Mouse (Mus musculus): Measurements from ENCODE around the gene Dmpk.

Gene Dmpk

GRCm38 (mm10) chr7:19075723-19076585 lies 7.7 kb upstream of the Dmpk start, which contains the start of gene Dmwd:
Dmwd (plus strand) TSS chr7:19076227.
- DNase-seq = peak; percentile 93

DNA sequence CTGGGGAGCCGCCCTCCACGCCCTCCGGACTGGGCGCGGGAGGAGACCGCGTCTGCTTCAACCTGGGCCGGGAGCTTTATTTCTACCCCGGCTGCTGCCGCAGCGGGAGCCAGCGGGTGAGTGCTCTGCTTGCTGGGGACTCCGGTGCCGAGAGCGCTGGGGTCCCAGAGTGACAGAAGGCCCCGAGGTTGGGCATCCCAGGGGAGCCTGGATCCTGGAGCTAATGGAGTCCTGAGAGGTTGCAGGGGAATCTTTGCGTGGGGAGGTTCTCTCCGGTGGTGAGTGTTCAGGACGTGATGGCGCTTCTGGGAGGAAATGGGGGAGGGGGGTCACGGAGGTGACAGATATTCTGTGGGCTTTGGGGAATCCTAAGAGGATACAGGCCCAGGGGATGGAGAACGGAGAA lies 7.1 kb upstream of the Dmpk start:
- no peak for DNase-seq

GRCm38 (mm10) chr7:19077761-19078160 lies 5.9 kb upstream of the Dmpk start:
- no peak for DNase-seq

DNA sequence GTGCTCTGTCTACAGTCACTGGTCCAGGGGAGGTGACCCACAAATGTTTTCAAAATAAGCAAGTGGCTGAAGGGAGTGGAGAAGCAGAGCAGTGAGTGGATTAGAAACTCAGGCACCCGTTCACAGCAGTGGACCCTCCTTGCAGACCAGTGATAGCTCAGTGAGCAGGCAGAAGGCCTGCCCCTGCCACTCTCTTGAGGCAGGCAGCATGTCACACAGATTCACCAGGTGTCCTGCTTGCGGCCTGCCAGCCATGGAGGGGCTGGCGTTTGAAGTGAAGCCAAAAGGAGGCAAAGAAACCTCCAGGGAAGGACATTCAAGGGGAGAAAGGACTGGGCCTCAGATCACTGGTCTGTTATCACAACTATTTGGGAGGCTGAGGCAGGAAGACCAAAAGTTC lies 4.9 kb upstream of the Dmpk start:
- DNase-seq = no peak

GRCm38 (mm10) chr7:19080451-19080950 lies 3.1 kb upstream of the Dmpk start:
- DNase-seq = no peak

DNA sequence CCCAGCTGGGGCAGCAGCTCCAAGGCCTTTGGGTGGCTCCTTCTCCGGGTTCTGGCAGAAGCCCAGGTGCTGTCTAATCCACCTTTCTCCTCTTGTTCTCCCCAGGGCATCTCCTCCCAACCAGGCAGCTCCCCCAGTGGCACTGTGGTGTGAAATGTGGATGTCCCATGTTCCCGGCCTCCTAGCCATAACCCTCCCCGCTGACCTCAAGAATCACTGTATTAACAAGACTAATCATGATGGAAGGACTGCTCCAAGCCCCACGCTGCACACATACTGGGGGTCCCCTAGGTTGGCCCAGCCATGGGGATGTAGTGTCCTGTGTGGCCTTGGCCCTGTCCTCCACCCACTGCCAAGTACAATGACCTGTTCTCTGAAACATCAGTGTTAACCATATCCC lies 1.5 kb upstream of the Dmpk start:
- no peak for DNase-seq

- DNase-seq = no peak
These were observed 553 bp upstream of the Dmpk start for GRCm38 (mm10) chr7:19083096-19083495.

DNA sequence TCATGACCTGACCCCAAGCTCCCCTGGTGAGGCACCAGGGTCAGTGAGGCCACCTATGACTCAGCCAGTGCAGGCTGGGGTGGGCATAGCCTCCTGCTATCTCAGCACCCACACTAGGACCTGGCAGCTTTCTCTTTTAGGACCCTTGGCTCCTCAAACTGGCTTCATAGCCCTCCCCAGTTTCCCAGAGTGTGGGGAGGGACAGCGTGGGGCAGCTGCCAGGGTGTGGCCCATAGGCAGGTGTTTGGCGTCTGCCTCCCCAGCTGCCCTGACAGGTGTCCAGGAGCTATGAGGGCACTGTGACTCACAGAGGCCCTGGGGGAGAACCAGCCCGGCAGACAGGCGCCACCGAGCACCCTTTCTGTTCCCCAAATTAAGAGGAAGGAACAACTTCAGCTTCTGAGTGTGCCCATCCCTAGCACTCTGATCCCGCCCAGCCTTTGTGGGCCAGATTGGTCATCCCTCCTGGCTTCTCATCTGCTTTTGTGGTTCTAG lies 675 bp downstream of the Dmpk start:
- DNase-seq = no peak

GRCm38 (mm10) chr7:19084921-19085473 lies 1.3 kb downstream of the Dmpk start:
- no peak for DNase-seq

DNA sequence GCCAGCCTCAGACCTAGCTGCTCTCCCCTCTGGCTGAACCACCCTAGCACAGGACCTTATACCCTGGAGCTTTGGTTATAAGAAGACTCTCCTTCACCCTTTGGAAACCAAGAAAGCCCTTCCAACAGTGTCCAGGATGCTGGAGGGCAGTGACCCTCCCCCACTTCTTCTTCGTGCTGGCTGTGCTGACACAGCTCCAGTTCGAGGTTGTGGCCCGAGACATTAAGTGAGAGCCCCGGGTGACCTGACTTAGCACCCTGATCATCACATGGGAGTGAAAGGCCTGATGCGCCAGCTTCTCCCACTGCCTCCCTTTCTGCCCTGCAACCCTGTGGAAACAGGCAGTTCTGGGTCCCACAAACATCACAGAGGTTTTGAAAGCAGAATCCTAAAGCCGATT lies 1.8 kb downstream of the Dmpk start:
- DNase-seq = no peak

- DNase-seq = no peak
These were observed 2.4 kb downstream of the Dmpk start for GRCm38 (mm10) chr7:19086042-19086441.

DNA sequence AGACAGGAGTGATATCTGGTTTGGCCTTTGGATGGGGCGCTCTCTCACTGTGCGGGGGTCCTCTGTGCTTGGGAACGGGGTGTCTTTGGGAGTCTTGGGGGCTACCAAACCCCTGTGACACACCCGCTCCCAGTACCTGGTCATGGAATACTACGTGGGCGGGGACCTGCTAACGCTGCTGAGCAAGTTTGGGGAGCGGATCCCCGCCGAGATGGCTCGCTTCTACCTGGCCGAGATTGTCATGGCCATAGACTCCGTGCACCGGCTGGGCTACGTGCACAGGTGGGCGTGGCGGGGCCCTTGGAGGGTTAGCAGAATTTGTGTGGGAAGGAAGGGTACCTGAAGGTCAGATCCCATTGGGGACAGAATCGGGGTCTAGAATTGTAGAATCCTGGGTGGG lies 3.1 kb downstream of the Dmpk start:
- DNase-seq = no peak

DNA sequence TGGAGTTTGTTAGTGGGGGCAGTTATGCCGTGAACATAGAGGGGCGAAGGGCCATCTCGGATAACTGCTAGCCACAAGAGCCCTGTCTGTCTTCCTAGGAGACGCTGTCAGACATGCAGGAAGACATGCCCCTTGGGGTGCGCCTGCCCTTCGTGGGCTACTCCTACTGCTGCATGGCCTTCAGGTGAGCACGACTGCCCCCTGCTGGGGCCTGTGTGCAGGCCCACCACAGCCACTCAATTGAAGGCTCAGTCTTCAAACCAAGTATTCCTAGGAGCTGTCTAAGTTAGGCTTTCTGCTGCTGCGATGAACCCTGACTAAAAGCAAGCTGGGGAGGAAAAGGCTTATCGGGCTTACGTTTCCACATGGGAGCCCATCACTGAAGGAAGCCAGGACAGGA lies 5.2 kb downstream of the Dmpk start:
- DNase-seq = no peak

- no peak for DNase-seq
These were observed 8.3 kb downstream of the Dmpk start for GRCm38 (mm10) chr7:19091913-19092312.

DNA sequence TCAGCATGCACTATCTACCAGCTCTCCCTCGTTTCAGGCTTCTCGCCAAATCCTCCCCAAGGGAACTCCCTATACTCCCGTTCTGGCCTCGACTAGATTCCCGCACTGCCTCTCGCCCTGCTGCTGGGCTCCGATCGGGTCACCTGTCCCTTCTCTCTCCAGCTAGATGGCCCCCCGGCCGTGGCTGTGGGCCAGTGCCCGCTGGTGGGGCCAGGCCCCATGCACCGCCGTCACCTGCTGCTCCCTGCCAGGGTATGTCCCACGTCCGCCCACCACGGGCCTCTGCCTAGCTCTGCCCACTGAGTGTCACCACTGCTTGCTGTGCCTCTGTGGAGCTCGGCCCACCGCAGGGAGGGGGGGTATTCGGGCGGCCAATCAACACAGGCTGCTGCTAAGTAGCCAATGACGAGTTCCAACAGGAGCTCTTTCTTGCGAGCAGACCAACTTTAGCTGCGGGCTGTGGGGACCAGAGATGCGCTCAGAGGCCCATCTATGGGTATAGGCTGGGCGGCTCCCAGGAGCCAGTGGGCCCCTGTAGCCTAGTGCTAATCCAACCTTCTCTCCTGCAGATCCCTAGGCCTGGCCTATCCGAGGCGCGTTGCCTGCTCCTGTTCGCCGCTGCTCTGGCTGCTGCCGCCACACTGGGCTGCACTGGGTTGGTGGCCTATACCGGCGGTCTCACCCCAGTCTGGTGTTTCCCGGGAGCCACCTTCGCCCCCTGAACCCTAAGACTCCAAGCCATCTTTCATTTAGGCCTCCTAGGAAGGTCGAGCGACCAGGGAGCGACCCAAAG lies 8.9 kb downstream of the Dmpk start:
- DNase-seq = no peak

DNA sequence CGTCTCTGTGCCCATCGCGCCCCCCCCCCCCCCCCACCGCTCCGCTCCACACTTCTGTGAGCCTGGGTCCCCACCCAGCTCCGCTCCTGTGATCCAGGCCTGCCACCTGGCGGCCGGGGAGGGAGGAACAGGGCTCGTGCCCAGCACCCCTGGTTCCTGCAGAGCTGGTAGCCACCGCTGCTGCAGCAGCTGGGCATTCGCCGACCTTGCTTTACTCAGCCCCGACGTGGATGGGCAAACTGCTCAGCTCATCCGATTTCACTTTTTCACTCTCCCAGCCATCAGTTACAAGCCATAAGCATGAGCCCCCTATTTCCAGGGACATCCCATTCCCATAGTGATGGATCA lies 9.5 kb downstream of the Dmpk start:
- no peak for DNase-seq

DNA sequence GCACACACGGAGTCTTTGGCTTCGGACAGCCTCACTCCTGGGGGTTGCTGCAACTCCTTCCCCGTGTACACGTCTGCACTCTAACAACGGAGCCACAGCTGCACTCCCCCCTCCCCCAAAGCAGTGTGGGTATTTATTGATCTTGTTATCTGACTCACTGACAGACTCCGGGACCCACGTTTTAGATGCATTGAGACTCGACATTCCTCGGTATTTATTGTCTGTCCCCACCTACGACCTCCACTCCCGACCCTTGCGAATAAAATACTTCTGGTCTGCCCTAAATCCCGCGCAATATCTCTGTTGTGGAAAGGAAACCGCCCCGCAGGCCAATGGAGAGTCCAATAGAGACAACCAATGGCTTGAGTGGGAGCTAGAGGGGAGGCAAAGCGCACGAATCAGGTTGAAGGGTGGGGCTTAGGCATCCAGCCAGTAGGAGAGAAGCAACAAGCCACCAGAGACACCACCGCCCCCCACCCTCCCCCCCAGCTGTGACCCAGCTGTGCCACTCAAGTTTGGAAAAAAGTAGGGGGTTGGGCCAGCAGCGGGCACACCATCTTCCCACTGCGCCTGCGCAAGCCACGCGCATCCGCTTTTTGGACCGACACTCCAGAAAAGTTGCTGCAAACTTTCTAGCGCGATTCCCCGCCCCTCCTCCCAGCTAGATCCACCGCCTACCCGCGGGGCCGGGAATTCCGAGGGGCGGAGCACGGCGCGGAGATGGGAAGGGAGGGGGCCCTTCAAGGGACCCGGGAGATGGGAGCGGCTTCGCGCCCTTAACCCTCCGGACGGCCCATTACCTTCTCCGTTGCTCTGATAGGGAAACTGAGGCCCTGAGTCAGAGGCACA lies 10.1 kb downstream of the Dmpk start:
- peak; percentile 55 for DNase-seq

DNA sequence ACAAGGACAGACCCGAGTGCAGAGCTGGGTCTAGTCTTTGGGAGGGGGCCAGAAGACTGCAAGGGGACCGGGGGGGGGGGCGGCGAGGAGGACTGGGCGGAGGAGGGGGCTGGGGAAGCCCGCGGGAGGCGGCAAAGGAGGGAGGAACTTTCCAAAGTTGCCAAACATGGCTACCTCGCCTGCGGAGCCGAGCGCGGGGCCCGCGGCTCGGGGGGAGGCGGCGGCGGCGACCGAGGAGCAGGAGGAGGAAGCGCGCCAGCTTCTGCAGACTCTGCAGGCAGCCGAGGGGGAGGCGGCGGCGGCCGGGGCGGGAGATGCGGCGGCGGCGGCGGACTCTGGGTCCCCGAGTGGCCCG lies 10.8 kb downstream of the Dmpk start, which contains the start of gene Six5:
TSS of gene Six5 (plus strand) at position 124 of the 355 bp plus-strand sequence.
- no peak for DNase-seq

GRCm38 (mm10) chr7:19094826-19095750 lies 11.4 kb downstream of the Dmpk start:
- no peak for DNase-seq

GRCm38 (mm10) chr7:19095751-19096110 lies 12.1 kb downstream of the Dmpk start:
- DNase-seq = no peak

DNA sequence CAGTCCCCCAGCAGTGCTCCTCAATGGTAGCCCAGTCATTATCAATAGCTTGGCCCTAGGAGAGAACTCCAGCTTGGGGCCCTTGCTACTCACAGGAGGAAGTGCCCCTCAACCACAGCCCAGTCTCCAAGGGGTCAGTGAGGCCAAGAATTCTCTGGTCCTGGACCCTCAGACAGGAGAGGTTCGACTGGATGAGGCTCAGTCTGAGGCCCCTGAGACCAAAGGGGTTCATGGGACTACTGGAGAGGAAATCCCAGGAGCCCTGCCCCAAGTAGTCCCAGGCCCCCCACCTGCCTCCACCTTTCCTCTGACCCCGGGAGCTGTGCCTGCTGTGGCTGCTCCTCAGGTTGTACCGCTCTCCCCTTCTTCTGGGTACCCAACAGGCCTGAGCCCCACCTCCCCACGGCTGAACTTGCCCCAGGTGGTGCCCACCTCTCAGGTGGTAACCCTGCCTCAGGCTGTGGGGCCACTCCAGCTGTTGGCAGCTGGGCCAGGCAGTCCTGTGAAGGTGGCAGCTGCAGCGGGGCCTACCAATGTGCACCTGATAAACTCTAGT lies 12.8 kb downstream of the Dmpk start:
- no peak for DNase-seq

Data from cerebellum, adult 11-12 months (tissue).